Mouse (Mus musculus) kidney, adult 9 months (tissue): ENCODE data around the gene Gm10234.

Source experiments
- DNase-seq: peaks from one replicate; pipeline ENCODE4 v3.0.0; 2022

Gm10234 gene

GRCm38 (mm10) chr6:95321812-95322211 is at the start of gene Gm10234:
TSS of gene Gm10234 (plus strand) at chr6:95322112.
- no peak for DNase-seq

- no peak for DNase-seq
These were observed 44.3 kb upstream of the Gm10234 start for GRCm38 (mm10) chr6:95277633-95278032.

- DNase-seq: no peak
These were observed 25.9 kb upstream of the Gm10234 start for GRCm38 (mm10) chr6:95296025-95296424.

- no peak for DNase-seq
These were observed 23.5 kb upstream of the Gm10234 start for GRCm38 (mm10) chr6:95298387-95298786.

GRCm38 (mm10) chr6:95300658-95301057 is 21.3 kb upstream of the Gm10234 start:
- peak; percentile 11 for DNase-seq

GRCm38 (mm10) chr6:95331191-95331590 is 9.3 kb downstream of the Gm10234 start:
- DNase-seq: peak; percentile 27

- DNase-seq: no peak
These were observed 12.9 kb downstream of the Gm10234 start for GRCm38 (mm10) chr6:95334781-95335180.

GRCm38 (mm10) chr6:95349378-95349777 is 27.5 kb downstream of the Gm10234 start:
- no peak for DNase-seq

GRCm38 (mm10) chr6:95353043-95353442 is 31.1 kb downstream of the Gm10234 start:
- no peak for DNase-seq

GRCm38 (mm10) chr6:95353886-95354285 is 32.0 kb downstream of the Gm10234 start:
- no peak for DNase-seq

- DNase-seq: no peak
These were observed 38.2 kb downstream of the Gm10234 start for GRCm38 (mm10) chr6:95360084-95360483.

- DNase-seq: no peak
These were observed 40.8 kb downstream of the Gm10234 start for GRCm38 (mm10) chr6:95362707-95363106.

- DNase-seq: no peak
These were observed 49.9 kb downstream of the Gm10234 start for GRCm38 (mm10) chr6:95371811-95372210.
